Mouse (Mus musculus): ENCODE measurements around the gene Gm16451. TPM values are rescaled to one million over a fixed set of nuclear protein-coding genes. Genes with fewer than 3 reads are reported as not detected.
"Not testable (repeated sequence)": the region's sequence is repeated elsewhere in the genome, so short reads cannot be mapped to it uniquely, and the experiment has no call there.

The Gm16451 gene
- total RNA-seq (2014; rRNA removed; ENCODE audit: low replicate concordance): not detected in 2 replicates
- not detected in 2 replicates for polyA plus RNA-seq (2015; fragmentation: Nextera tagmentation; extraction: Ambion mirVana)

- not testable (repeated sequence) for DNase-seq (ENCODE audit: low spot score); H3K4me2 ChIP-seq (ENCODE audit: low read depth, low read length); H3K9ac ChIP-seq (replicated peaks; ENCODE audit: low read depth, low read length); H3K36me3 ChIP-seq (replicated peaks; ENCODE audit: control insufficient read depth, insufficient read depth, low read length); ATAC-seq (ENCODE audit: insufficient read depth, low read depth); H3K4me1 ChIP-seq (ENCODE audit: control insufficient read depth, insufficient read depth); H3K9me3 ChIP-seq (replicated peaks; ENCODE audit: control insufficient read depth, low read length); H3K27me3 ChIP-seq (ENCODE audit: control insufficient read depth, insufficient read depth, low read length); H3K4me3 ChIP-seq (ENCODE audit: low read depth, low read length); H3K27ac ChIP-seq (ENCODE audit: low read depth)
- whole genome bisulfite sequencing: no CpG with 5 or more reads among the region's 2 CpGs
These were observed at the start of gene Gm16451 for GRCm38 (mm10) chr7:22118145-22118544. Gene Gm16451, minus strand, starts transcription at chr7:22118245.

GRCm38 (mm10) chr7:22163935-22164334, 45.9 kb upstream of the Gm16451 start, which contains the start of gene Vmn1r142:
Gene Vmn1r142, minus strand, starts transcription at chr7:22164035.
- not testable (repeated sequence) for ATAC-seq (ENCODE audit: insufficient read depth, low read depth); H3K36me3 ChIP-seq (replicated peaks; ENCODE audit: control insufficient read depth, insufficient read depth, low read length); H3K4me1 ChIP-seq (ENCODE audit: control insufficient read depth, insufficient read depth); H3K9me3 ChIP-seq (replicated peaks; ENCODE audit: control insufficient read depth, low read length); H3K4me3 ChIP-seq (ENCODE audit: low read depth, low read length); H3K27me3 ChIP-seq (ENCODE audit: control insufficient read depth, insufficient read depth, low read length); H3K4me2 ChIP-seq (ENCODE audit: low read depth, low read length); H3K9ac ChIP-seq (replicated peaks; ENCODE audit: low read depth, low read length); H3K27ac ChIP-seq (ENCODE audit: low read depth); DNase-seq (ENCODE audit: low spot score)
- no CpG with 5 or more reads among the region's 3 CpGs for WGBS

GRCm38 (mm10) chr7:22134641-22135040, 16.6 kb upstream of the Gm16451 start, which contains the start of gene Gm10666:
Gene Gm10666, minus strand, starts transcription at chr7:22134741.
- H3K4me2 ChIP-seq (ENCODE audit: low read depth, low read length); H3K9me3 ChIP-seq (replicated peaks; ENCODE audit: control insufficient read depth, low read length): not testable (repeated sequence)
- no CpG with 5 or more reads among the region's 5 CpGs for WGBS

GRCm38 (mm10) chr7:22068757-22069156, 49.3 kb downstream of the Gm16451 start, which contains the start of gene Vmn1r139:
Gene Vmn1r139, plus strand, starts transcription at chr7:22069057.
- H3K4me1 ChIP-seq (ENCODE audit: control insufficient read depth, insufficient read depth); H3K9me3 ChIP-seq (replicated peaks; ENCODE audit: control insufficient read depth, low read length); H3K4me3 ChIP-seq (ENCODE audit: low read depth, low read length); ATAC-seq (ENCODE audit: insufficient read depth, low read depth); H3K27me3 ChIP-seq (ENCODE audit: control insufficient read depth, insufficient read depth, low read length); H3K4me2 ChIP-seq (ENCODE audit: low read depth, low read length); H3K9ac ChIP-seq (replicated peaks; ENCODE audit: low read depth, low read length); DNase-seq (ENCODE audit: low spot score); H3K27ac ChIP-seq (ENCODE audit: low read depth); H3K36me3 ChIP-seq (replicated peaks; ENCODE audit: control insufficient read depth, insufficient read depth, low read length): not testable (repeated sequence)
- WGBS: no CpG with 5 or more reads among the region's 7 CpGs

More at GRCm38 (mm10) chr7:22134641-22135040, 16.6 kb upstream of the Gm16451 start, which contains the start of gene Gm10666:
- not testable (repeated sequence) for H3K36me3 ChIP-seq (replicated peaks; ENCODE audit: control insufficient read depth, insufficient read depth, low read length); DNase-seq (ENCODE audit: low spot score); H3K4me1 ChIP-seq (ENCODE audit: control insufficient read depth, insufficient read depth); H3K27me3 ChIP-seq (ENCODE audit: control insufficient read depth, insufficient read depth, low read length); ATAC-seq (ENCODE audit: insufficient read depth, low read depth); H3K9ac ChIP-seq (replicated peaks; ENCODE audit: low read depth, low read length); H3K4me3 ChIP-seq (ENCODE audit: low read depth, low read length); H3K27ac ChIP-seq (ENCODE audit: low read depth)

Other genes starting within 250 kb of the Gm16451 start
- not detected in 2 replicates for gene Gm5891, start 197.0 kb downstream of the Gm16451 start, total RNA-seq (2014; rRNA removed; ENCODE audit: low replicate concordance)
- gene Gm5891, start 197.0 kb downstream of the Gm16451 start, polyA plus RNA-seq (2015; fragmentation: Nextera tagmentation; extraction: Ambion mirVana): not detected in 2 replicates
- gene Vmn1r137, start 123.7 kb downstream of the Gm16451 start, total RNA-seq (2014; rRNA removed; ENCODE audit: low replicate concordance): not detected in 2 replicates
- not detected in 2 replicates for gene Vmn1r137, start 123.7 kb downstream of the Gm16451 start, polyA plus RNA-seq (2015; fragmentation: Nextera tagmentation; extraction: Ambion mirVana)
- not detected in 2 replicates for gene Vmn1r138, start 89.3 kb downstream of the Gm16451 start, total RNA-seq (2014; rRNA removed; ENCODE audit: low replicate concordance)
- not detected in 2 replicates for gene Vmn1r138, start 89.3 kb downstream of the Gm16451 start, polyA plus RNA-seq (2015; fragmentation: Nextera tagmentation; extraction: Ambion mirVana)
- gene Gm6176, start 61.9 kb downstream of the Gm16451 start, total RNA-seq (2014; rRNA removed; ENCODE audit: low replicate concordance): not detected in 2 replicates
- gene Gm6176, start 61.9 kb downstream of the Gm16451 start, polyA plus RNA-seq (2015; fragmentation: Nextera tagmentation; extraction: Ambion mirVana): not detected in 2 replicates
- gene Vmn1r139, start 49.2 kb downstream of the Gm16451 start, total RNA-seq (2014; rRNA removed; ENCODE audit: low replicate concordance): not detected in 2 replicates
- gene Vmn1r139, start 49.2 kb downstream of the Gm16451 start, polyA plus RNA-seq (2015; fragmentation: Nextera tagmentation; extraction: Ambion mirVana): not detected in 2 replicates
- gene Gm10666, start 16.5 kb upstream of the Gm16451 start, total RNA-seq (2014; rRNA removed; ENCODE audit: low replicate concordance): not detected in 2 replicates
- gene Gm10666, start 16.5 kb upstream of the Gm16451 start, polyA plus RNA-seq (2015; fragmentation: Nextera tagmentation; extraction: Ambion mirVana): not detected in 2 replicates
- not detected in 2 replicates for gene Vmn1r142, start 45.8 kb upstream of the Gm16451 start, total RNA-seq (2014; rRNA removed; ENCODE audit: low replicate concordance)
- gene Vmn1r142, start 45.8 kb upstream of the Gm16451 start, polyA plus RNA-seq (2015; fragmentation: Nextera tagmentation; extraction: Ambion mirVana): not detected in 2 replicates
- not detected in 2 replicates for gene Vmn1r143, start 71.1 kb upstream of the Gm16451 start, total RNA-seq (2014; rRNA removed; ENCODE audit: low replicate concordance)
- gene Vmn1r143, start 71.1 kb upstream of the Gm16451 start, polyA plus RNA-seq (2015; fragmentation: Nextera tagmentation; extraction: Ambion mirVana): not detected in 2 replicates
- gene Gm8653, start 83.0 kb upstream of the Gm16451 start, total RNA-seq (2014; rRNA removed; ENCODE audit: low replicate concordance): not detected in 2 replicates
- not detected in 2 replicates for gene Gm8653, start 83.0 kb upstream of the Gm16451 start, polyA plus RNA-seq (2015; fragmentation: Nextera tagmentation; extraction: Ambion mirVana)
- gene Gm8453, start 111.2 kb upstream of the Gm16451 start, total RNA-seq (2014; rRNA removed; ENCODE audit: low replicate concordance): not detected in 2 replicates
- gene Gm8453, start 111.2 kb upstream of the Gm16451 start, polyA plus RNA-seq (2015; fragmentation: Nextera tagmentation; extraction: Ambion mirVana): not detected in 2 replicates
- not detected in 2 replicates for gene Gm4187, start 211.5 kb upstream of the Gm16451 start, total RNA-seq (2014; rRNA removed; ENCODE audit: low replicate concordance)
- gene Gm4187, start 211.5 kb upstream of the Gm16451 start, polyA plus RNA-seq (2015; fragmentation: Nextera tagmentation; extraction: Ambion mirVana): not detected in 2 replicates

All from heart, postnatal 0 days (tissue).